Mouse (Mus musculus): ENCODE measurements around the gene Ankrd44. TPM values are rescaled to one million over a fixed set of nuclear protein-coding genes. Genes with fewer than 3 reads are reported as not detected.
A peak's percentile ranks its signal among the peaks of the same experiment; 100 is the strongest.

Ankrd44 gene
- total RNA-seq, 2 experiments from 2014 or later = 82.6 to 99.4 TPM

GRCm38 (mm10) chr1:54665582-54666405, 260.4 kb downstream of the Ankrd44 start:
- ATAC-seq (replicated peaks; ENCODE audit: poor library complexity, severe bottlenecking) = peak; percentile 90

GRCm38 (mm10) chr1:54665095-54665494, 261.1 kb downstream of the Ankrd44 start:
- no peak for ATAC-seq (replicated peaks; ENCODE audit: poor library complexity, severe bottlenecking)

DNA sequence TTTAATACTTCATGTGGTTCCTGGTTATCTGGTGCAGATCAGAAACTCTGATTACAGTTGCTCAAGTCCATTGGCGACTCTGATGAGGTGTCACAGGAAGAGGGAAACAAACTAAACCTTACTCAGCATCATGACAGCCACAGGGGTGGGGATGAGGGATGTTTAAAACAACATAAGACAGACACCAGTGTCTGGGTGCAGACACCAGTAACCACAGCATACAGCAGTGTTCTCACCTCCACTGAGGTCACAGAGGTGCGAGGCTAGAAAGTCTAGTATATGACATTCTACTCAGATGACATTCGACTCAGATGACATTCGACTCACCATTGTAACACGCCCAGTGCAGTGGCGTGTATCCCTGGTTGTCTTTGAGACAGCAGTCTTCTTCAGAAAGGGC, 265.5 kb downstream of the Ankrd44 start:
- no peak for ATAC-seq (replicated peaks; ENCODE audit: poor library complexity, severe bottlenecking)

DNA sequence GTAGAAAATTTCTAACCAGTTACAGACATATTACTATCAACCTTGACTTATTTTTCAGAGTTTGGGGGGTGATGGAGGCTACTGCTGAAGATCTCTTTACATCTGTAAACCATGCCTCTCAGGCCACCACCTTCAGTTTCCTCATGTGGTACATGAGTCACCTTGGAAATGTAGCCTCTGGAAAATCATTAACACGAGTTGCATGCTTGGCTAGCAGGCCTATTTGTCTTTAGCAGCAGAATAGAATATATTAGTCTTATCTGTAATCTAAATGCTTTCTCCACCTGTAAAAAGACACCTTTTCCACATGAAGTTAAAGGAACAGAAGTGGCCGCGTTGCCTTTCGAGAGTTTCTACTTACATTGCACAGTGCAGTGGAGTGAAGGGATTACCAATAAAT, 267.6 kb downstream of the Ankrd44 start:
- ATAC-seq (replicated peaks; ENCODE audit: poor library complexity, severe bottlenecking) = no peak

GRCm38 (mm10) chr1:54648237-54648636, 277.9 kb downstream of the Ankrd44 start:
- no peak for ATAC-seq (replicated peaks; ENCODE audit: poor library complexity, severe bottlenecking)

DNA sequence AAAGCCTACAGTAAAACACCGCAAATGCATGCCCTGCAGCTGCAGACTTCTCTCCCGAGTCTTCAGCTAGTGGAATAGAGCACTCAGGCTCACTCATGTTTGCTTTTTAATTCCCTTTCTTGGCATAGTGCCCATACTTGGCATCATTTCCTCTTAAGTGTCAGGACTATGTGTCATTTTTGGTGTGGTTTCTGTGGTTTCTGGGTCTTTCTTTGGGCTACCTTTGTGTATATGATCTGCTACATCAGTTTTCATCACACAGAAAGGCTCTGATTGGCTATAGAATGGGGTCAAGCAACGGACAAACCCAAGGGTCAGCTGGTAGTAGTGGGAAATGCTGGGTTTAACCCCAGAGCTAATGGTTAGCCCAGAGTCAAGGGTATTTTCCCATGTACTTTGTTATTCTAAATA, 278.8 kb downstream of the Ankrd44 start:
- ATAC-seq (replicated peaks; ENCODE audit: poor library complexity, severe bottlenecking) = peak; percentile 52

DNA sequence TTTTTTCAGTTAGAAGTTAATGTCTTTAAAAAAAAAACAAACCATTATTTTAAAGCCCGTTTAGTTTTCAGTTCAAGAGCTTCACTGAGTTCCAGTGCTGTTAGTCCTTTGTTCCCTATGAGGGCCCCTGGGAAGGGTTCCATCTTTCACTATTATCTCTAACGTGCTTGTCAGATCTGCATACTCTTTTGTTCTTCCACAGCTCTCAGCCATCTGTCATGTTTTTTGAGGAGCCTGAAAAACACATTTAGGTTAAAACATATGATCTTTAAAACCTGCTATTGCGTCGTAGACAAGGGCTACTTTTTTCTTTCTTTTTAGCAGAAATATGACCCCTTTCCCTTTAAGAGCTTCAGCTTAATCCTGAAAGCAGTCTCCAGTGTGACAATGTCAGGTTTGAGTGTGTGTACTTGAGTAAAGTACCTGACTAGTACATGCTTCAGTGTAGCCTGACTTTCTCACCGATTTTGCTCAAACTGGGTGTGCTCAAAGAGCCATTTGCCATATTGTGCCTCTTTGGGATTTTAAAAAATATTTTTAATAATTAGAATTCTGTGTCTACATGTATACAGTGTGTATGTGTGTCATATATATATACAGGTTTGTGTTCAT, 285.9 kb downstream of the Ankrd44 start:
- no peak for ATAC-seq (replicated peaks; ENCODE audit: poor library complexity, severe bottlenecking)

DNA sequence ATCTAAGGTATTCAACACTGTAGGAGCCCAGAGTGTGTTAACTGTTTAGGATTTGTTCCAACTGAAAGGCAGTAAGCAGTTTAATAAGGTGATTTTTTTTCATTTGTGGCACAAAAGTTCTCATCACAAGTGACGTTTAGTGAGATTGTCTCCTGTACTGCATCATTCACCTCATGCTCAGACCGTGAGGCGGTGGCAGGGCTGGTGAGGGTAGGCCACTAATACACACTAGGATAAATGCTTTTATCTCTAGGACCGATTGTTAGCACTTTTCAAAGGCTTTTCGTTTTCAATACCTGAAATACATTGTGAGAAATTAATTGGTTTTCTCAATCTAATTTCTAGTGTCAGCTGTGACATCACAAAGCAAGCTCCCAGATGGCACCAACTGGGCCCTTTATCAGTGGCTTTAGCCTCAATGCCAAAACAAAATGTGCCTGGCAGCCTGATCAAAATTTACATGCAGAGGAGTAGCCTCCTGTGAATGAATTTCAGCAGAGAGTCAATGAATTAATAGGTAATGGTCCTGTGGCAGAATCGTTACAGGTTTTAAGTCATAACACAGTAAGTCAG, 286.6 kb downstream of the Ankrd44 start:
- ATAC-seq (replicated peaks; ENCODE audit: poor library complexity, severe bottlenecking) = no peak

DNA sequence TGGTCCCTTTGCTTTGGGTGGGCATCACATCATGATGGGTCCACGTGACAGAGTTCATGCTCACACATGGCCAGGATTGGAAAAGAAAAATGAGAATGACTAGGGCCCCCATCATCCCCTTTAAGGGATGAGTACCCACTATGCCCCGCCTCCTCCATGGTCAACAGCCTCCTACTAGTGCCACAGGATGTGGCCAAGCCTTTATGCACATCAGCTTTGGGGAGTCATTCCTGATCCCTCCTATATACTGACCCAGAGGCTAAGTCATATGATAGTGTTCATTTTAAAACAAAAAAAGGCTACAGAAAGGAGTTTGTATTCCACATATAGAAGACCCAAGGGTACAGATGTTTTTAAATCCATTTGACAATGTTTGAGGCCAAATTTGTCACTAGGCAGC, 287.1 kb downstream of the Ankrd44 start:
- no peak for ATAC-seq (replicated peaks; ENCODE audit: poor library complexity, severe bottlenecking)

DNA sequence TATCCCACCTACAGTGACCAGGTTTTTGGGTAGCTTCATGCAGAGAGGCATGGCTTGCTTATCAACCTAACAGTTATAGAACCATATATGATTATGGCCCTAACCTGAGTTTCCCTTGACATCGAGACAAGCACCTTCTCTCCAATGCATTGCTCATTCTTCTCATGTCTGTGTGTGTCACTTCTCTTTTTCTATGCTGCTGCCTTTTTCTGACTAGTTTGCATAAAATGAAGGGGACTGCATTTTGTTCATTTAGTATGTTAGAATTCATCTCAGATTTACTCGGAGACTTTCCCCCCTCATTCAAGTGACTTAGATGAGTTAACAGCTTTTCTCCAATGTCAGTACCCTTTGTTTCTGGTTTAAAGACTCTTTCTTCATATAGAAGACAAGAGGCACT, 288.8 kb downstream of the Ankrd44 start:
- ATAC-seq (replicated peaks; ENCODE audit: poor library complexity, severe bottlenecking) = no peak

- ATAC-seq (replicated peaks; ENCODE audit: poor library complexity, severe bottlenecking) = no peak
These were observed 297.1 kb downstream of the Ankrd44 start for GRCm38 (mm10) chr1:54629106-54629505.

GRCm38 (mm10) chr1:54614963-54615362, 311.2 kb downstream of the Ankrd44 start:
- no peak for ATAC-seq (replicated peaks; ENCODE audit: poor library complexity, severe bottlenecking)

- ATAC-seq (replicated peaks; ENCODE audit: poor library complexity, severe bottlenecking) = no peak
These were observed 313.8 kb downstream of the Ankrd44 start for GRCm38 (mm10) chr1:54612344-54612743.

GRCm38 (mm10) chr1:54611891-54612290, 314.3 kb downstream of the Ankrd44 start:
- no peak for ATAC-seq (replicated peaks; ENCODE audit: poor library complexity, severe bottlenecking)

GRCm38 (mm10) chr1:54606936-54607335, 319.3 kb downstream of the Ankrd44 start:
- ATAC-seq (replicated peaks; ENCODE audit: poor library complexity, severe bottlenecking) = no peak

DNA sequence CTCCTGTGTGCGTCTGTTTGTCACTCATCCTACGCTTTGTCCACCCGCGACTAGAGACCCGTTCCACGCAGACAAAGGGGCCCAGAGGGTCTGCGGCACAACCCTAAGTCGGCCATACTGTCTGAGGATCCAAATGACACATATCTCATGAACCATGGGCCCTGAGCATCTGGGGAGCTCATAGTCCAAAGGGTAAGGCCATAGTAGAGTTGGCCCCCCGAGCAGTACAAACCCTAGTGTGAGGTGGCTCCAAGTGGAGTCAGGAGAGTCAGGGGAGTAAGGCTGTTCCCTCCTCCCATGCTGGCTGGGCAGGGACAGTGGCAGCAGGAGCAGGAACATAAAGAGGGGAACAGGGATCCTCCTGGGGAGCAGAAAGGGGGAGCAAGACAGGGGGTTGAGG, 324.5 kb downstream of the Ankrd44 start:
- ATAC-seq (replicated peaks; ENCODE audit: poor library complexity, severe bottlenecking) = no peak

- no peak for ATAC-seq (replicated peaks; ENCODE audit: poor library complexity, severe bottlenecking)
These were observed 325.9 kb downstream of the Ankrd44 start for GRCm38 (mm10) chr1:54600275-54600674.

GRCm38 (mm10) chr1:54597594-54598217, 328.5 kb downstream of the Ankrd44 start:
- no peak for ATAC-seq (replicated peaks; ENCODE audit: poor library complexity, severe bottlenecking)

- no peak for ATAC-seq (replicated peaks; ENCODE audit: poor library complexity, severe bottlenecking)
These were observed 330.0 kb downstream of the Ankrd44 start for GRCm38 (mm10) chr1:54596151-54596550.
